Mouse (Mus musculus) megakaryocyte, embryonic 14.5 days (primary cell): ENCODE measurements around the gene Cbx7.

ENCODE experiments used
- FLI1 ChIP-seq: IDR thresholded peaks from 2 replicates; pipeline ENCODE4 v1.6.1; 2012; ENCODE audit warnings: low read length, inconsistent platforms, mixed read lengths
- GATA1 ChIP-seq: IDR thresholded peaks from 3 replicates; pipeline ENCODE4 v1.6.1; 2012; ENCODE audit warnings: mixed read lengths, low read length, inconsistent platforms, borderline replicate concordance

DNA sequence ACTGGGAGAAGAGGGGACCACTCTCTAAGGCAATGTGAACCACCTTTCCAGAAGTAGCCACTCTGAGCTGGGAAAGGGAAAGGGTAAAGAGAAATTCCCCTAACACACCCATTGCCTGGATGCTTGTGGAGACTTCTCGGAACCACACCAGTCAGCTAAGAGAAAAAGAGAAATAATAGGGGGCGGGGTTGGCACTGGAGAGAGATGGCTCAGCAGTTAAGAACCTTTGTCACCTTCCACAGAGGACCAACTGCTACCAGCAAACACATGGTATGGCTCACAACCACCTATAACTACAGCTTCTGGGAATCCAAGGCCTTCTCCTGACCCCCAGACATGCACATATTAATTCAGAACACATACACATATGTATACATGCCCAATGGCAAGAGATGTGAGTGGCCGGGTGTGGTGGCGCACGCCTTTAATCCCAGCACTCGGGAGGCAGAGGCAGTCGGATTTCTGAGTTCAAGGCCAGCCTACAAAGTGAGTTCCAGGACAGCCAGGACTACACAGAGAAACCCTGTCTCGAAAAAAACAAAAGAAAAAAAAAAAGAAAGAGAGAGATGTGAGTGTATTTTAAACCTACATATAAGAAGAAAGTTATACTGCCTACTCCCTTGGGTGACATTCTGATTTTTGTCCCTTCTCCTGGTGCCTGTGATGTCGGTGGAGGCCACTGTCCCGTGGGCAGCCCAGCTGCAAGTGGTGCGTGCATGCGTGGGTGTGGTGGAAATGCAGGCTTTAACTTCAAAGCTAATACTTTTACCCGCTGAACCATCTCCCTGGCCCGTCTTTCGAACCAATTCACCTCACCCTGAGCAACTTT is 77.7 kb downstream of the Cbx7 start:
- TF ChIP-seq GATA1 = no peak
- TF ChIP-seq FLI1 = no peak
